Mouse (Mus musculus): Measurements from ENCODE around the gene Gm11096.

- no peak for TF ChIP-seq POLR2A (IDR thresholded peaks at IDR 0.05; ENCODE audit: borderline replicate concordance, extremely low read depth, insufficient read depth, insufficient read length, poor library complexity, severe bottlenecking)
- TF ChIP-seq CTCF (IDR thresholded peaks at IDR 0.05; ENCODE audit: borderline replicate concordance, extremely low read depth, insufficient read depth, insufficient read length) = no peak
Observed at GRCm38 (mm10) chr17:81427245-81427644, 14.3 kb upstream of the Gm11096 start.
